ENCODE assay signal across 8 mouse cellular contexts in genomic region chr12:16800259-16800958, GRCm38 (mm10). TPM values are rescaled to one million over a fixed set of nuclear protein-coding genes. Genes with fewer than 3 reads are reported as not detected.
DNase-seq lines count a peak whose midpoint lies in the region; ATAC-seq lines count a peak whose summit lies in the region.

TSS of gene Greb1 (minus strand) at chr12:16800886.

- peak; percentile 53 for DNase-seq in thymus, postnatal 4 days
- no peak for DNase-seq in thymus, postnatal 10 days (ENCODE audit: low spot score in 2 of 2)
- peak; percentile 73 for DNase-seq in mesoderm, embryonic 11.5 days (ENCODE audit: low read depth, low spot score)
- DNase-seq in urinary bladder, adult 2 months (ENCODE audit: low spot score), result no peak

- H3K36me3 ChIP-seq in erythroblast, embryonic 14.5 days (ENCODE audit: control insufficient read depth), result no peaks in the 10 kb centered on the region
- no peaks in the 10 kb centered on the region for H3K36me3 ChIP-seq in hindbrain, embryonic 12.5 days

- peak within 1 kb of the TSS; percentile 60; the same call in 1 of the 2 replicates for H3K27ac ChIP-seq in hindbrain, embryonic 12.5 days

- under 1% methylated on average over 51 of the region's 53 CpGs for WGBS in hindbrain, embryonic 12.5 days

- H3K9me3 ChIP-seq in erythroblast, embryonic 14.5 days (ENCODE audit: control insufficient read depth, low read length), result no peaks in the 10 kb centered on the region
- no peaks in the 10 kb centered on the region for H3K9me3 ChIP-seq in hindbrain, embryonic 12.5 days (replicated peaks)

- H3K4me2 ChIP-seq in hindbrain, embryonic 12.5 days (replicated peaks), result peak within 1 kb of the TSS; percentile 76

- H3K4me1 ChIP-seq in erythroblast, embryonic 14.5 days (ENCODE audit: control insufficient read depth), result no peaks in the 10 kb centered on the region
- H3K4me1 ChIP-seq in hindbrain, embryonic 12.5 days, result peaks cover 24% of the 10 kb centered on the region

- ATAC-seq in erythroblast, adult 5-6 weeks (replicated peaks; ENCODE audit: low FRiP score, poor library complexity, severe bottlenecking), result no peak
- ATAC-seq in hindbrain, embryonic 12.5 days (ENCODE audit: low FRiP score), result peak; percentile 77
- no peak for ATAC-seq in CD4-positive, CD25-positive, alpha-beta regulatory T cell, adult 4 months

- peaks cover 40% of the 10 kb centered on the region for H3K27me3 ChIP-seq in erythroblast, embryonic 14.5 days (ENCODE audit: control insufficient read depth)
- H3K27me3 ChIP-seq in hindbrain, embryonic 12.5 days, result no peaks in the 10 kb centered on the region

- peak within 1 kb of the TSS; percentile 70 for H3K9ac ChIP-seq in hindbrain, embryonic 12.5 days

- H3K4me3 ChIP-seq in erythroblast, embryonic 14.5 days (replicated peaks), result peak within 1 kb of the TSS; percentile 49
- H3K4me3 ChIP-seq in hindbrain, embryonic 12.5 days, result peak within 1 kb of the TSS; percentile 58

RNA-seq across cellular contexts. Expression of gene Greb1, which starts in this region (rescaled TPM):
- 0.01 TPM in 1 of 2 replicates, not detected in the other for polyA plus RNA-seq in erythroblast, embryonic 14.5 days (2012)
- total RNA-seq in erythroblast, adult 5-6 weeks (2015; ENCODE audit: low replicate concordance), result not detected in 2 replicates
- not detected in 2 replicates for total RNA-seq in erythroblast, adult 5-6 weeks (2017; ENCODE audit: low replicate concordance)
- polyA plus RNA-seq in hindbrain, embryonic 12.5 days (2016; fragmentation: Nextera tagmentation; extraction: Ambion mirVana), result 4.5 and 6.5 TPM in 2 replicates
- polyA plus RNA-seq in CD4-positive, CD25-positive, alpha-beta regulatory T cell, adult 4 months (2017; shearing (Covaris generic)), result under 1 TPM; 0.05 to 0.13 TPM
- polyA plus RNA-seq in urinary bladder, adult 2 months (2012; rRNA removed), result 0.29 and 0.35 TPM in 2 replicates

Comparison
In these comparisons a context has a peak if more than half of its experiments do, and no peak if none do; other contexts are left out.
1. DNase-seq: peak in thymus, postnatal 4 days (single experiment) and mesoderm, embryonic 11.5 days (single experiment); none in thymus, postnatal 10 days (0 of 2) and urinary bladder, adult 2 months (single experiment).